Mouse (Mus musculus): ENCODE measurements at regions not wholly inside any gene's neighbourhood (a gene's known extent, or its start where the extent isn't known, plus 50 kb on each side); places are given as distances from the start of the nearest gene placed in this dataset.
A peak's percentile ranks its signal among the peaks of the same experiment; 100 is the strongest.

- Histone ChIP-seq H3K36me3 (ENCODE audit: control insufficient read depth, insufficient read depth) (no peaks in the 10 kb centered on the region; the same call in 1 of the 2 replicates), H3K27ac (ENCODE audit: low read length) (no peak overlapping the region), H3K4me2 (ENCODE audit: low read depth, low read length) (no peak overlapping the region), H3K9ac (ENCODE audit: low read length) (no peak overlapping the region), H3K4me1 (ENCODE audit: control insufficient read depth, insufficient read depth, low read length) (peaks cover 11% of the 10 kb centered on the region), H3K27me3 (ENCODE audit: control insufficient read depth, insufficient read depth, low read length) (no peaks in the 10 kb centered on the region), H3K9me3 (replicated peaks; ENCODE audit: control insufficient read depth, low read length) (no peaks in the 10 kb centered on the region), H3K4me3 (ENCODE audit: low read length) (no peak overlapping the region)
- ATAC-seq (replicated peaks; ENCODE audit: extremely low read depth, insufficient read depth, low FRiP score), result no peak
- 70% methylated on average over 3 of the region's 3 CpGs for WGBS
Observed at GRCm38 (mm10) chr13:5615327-5615726, 246.0 kb upstream of the Klf6 start.

GRCm38 (mm10) chr13:5628124-5628523 is 233.2 kb upstream of the Klf6 start:
- H3K9ac ChIP-seq (ENCODE audit: low read length), result no peak overlapping the region
- ATAC-seq (replicated peaks; ENCODE audit: extremely low read depth, insufficient read depth, low FRiP score), result peak; percentile 41; the same call in 1 of the 2 replicates
- H3K4me1 ChIP-seq (ENCODE audit: control insufficient read depth, insufficient read depth, low read length), result peaks cover 3% of the 10 kb centered on the region
- H3K9me3 ChIP-seq (replicated peaks; ENCODE audit: control insufficient read depth, low read length), result peaks cover 2% of the 10 kb centered on the region; the same call in 1 of the 2 replicates
- H3K4me2 ChIP-seq (ENCODE audit: low read depth, low read length), result no peak overlapping the region
- 7% methylated on average over 2 of the region's 2 CpGs for WGBS
- no peak overlapping the region for H3K4me3 ChIP-seq (ENCODE audit: low read length)
- H3K27me3 ChIP-seq (ENCODE audit: control insufficient read depth, insufficient read depth, low read length), result no peaks in the 10 kb centered on the region
- no peak overlapping the region for H3K27ac ChIP-seq (ENCODE audit: low read length)
- no peaks in the 10 kb centered on the region for H3K36me3 ChIP-seq (ENCODE audit: control insufficient read depth, insufficient read depth)

DNA sequence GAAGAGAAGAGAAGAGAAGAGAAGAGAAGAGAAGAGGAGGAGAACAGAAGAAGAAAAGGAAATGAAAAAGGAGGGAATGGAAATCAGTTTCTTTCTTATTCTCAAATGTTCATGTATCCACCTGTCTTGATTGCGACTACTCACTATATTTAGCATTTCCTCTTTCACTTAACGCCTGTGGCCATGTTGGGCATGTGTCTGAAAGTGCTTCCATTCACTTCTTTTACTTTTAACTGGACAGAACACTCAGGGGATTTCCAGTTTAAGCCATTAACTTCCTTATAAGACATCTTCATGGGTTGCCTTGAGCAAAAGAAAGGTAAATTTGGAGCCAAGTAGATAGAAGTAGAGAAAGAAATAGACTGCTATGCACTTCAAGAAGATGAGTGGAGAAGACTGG is 226.3 kb upstream of the Klf6 start:
- Histone ChIP-seq H3K4me2 (ENCODE audit: low read depth, low read length) (no peak overlapping the region), H3K4me3 (ENCODE audit: low read length) (no peak overlapping the region), H3K27ac (ENCODE audit: low read length) (no peak overlapping the region), H3K9ac (ENCODE audit: low read length) (no peak overlapping the region), H3K4me1 (ENCODE audit: control insufficient read depth, insufficient read depth, low read length) (no peaks in the 10 kb centered on the region), H3K36me3 (ENCODE audit: control insufficient read depth, insufficient read depth) (no peaks in the 10 kb centered on the region), H3K9me3 (replicated peaks; ENCODE audit: control insufficient read depth, low read length) (peaks cover 2% of the 10 kb centered on the region; the same call in 1 of the 2 replicates), H3K27me3 (ENCODE audit: control insufficient read depth, insufficient read depth, low read length) (no peaks in the 10 kb centered on the region)
- 84% methylated on average over 2 of the region's 2 CpGs for WGBS
- no peak for ATAC-seq (replicated peaks; ENCODE audit: extremely low read depth, insufficient read depth, low FRiP score)

GRCm38 (mm10) chr13:5641743-5642510 is 219.4 kb upstream of the Klf6 start:
- ATAC-seq (replicated peaks; ENCODE audit: extremely low read depth, insufficient read depth, low FRiP score), result no peak
- H3K9me3 ChIP-seq (replicated peaks; ENCODE audit: control insufficient read depth, low read length), result no peaks in the 10 kb centered on the region
- H3K4me2 ChIP-seq (ENCODE audit: low read depth, low read length), result no peak overlapping the region
- no peak overlapping the region for H3K4me3 ChIP-seq (ENCODE audit: low read length)
- H3K9ac ChIP-seq (ENCODE audit: low read length), result no peak overlapping the region
- no peaks in the 10 kb centered on the region for H3K36me3 ChIP-seq (ENCODE audit: control insufficient read depth, insufficient read depth)
- WGBS, result 82% methylated on average over 7 of the region's 7 CpGs
- H3K27me3 ChIP-seq (ENCODE audit: control insufficient read depth, insufficient read depth, low read length), result no peaks in the 10 kb centered on the region
- no peaks in the 10 kb centered on the region for H3K4me1 ChIP-seq (ENCODE audit: control insufficient read depth, insufficient read depth, low read length)
- no peak overlapping the region for H3K27ac ChIP-seq (ENCODE audit: low read length)

- Histone ChIP-seq H3K4me2 (ENCODE audit: low read depth, low read length) (no peak overlapping the region), H3K27me3 (ENCODE audit: control insufficient read depth, insufficient read depth, low read length) (no peaks in the 10 kb centered on the region), H3K27ac (ENCODE audit: low read length) (no peak overlapping the region), H3K36me3 (ENCODE audit: control insufficient read depth, insufficient read depth) (no peaks in the 10 kb centered on the region), H3K4me3 (ENCODE audit: low read length) (no peak overlapping the region), H3K4me1 (ENCODE audit: control insufficient read depth, insufficient read depth, low read length) (no peaks in the 10 kb centered on the region), H3K9me3 (replicated peaks; ENCODE audit: control insufficient read depth, low read length) (no peaks in the 10 kb centered on the region), H3K9ac (ENCODE audit: low read length) (no peak overlapping the region)
- ATAC-seq (replicated peaks; ENCODE audit: extremely low read depth, insufficient read depth, low FRiP score), result no peak
- 86% methylated on average over 4 of the region's 4 CpGs for WGBS
Observed at GRCm38 (mm10) chr13:5648276-5648675, 213.0 kb upstream of the Klf6 start.

DNA sequence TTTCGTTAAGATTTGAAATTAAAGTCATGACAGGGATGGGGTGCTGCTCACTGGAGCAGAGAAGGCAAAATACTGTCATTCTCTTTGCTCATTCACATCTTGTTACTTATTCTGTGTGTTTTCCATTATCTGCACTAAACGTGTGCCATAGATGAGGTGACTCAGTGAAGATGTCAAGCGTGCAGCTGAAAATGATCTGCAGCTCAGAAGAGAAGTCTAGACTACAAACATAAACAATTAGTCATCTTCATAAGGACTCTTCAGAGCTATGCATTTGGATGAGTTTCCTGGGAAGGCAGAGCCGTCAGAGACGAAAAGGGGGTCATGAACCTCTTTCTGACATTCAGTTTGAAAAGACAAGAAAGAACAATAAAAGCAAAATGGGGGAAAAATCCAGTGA is 203.7 kb upstream of the Klf6 start:
- H3K4me3 ChIP-seq (ENCODE audit: low read length), result no peak overlapping the region

DNA sequence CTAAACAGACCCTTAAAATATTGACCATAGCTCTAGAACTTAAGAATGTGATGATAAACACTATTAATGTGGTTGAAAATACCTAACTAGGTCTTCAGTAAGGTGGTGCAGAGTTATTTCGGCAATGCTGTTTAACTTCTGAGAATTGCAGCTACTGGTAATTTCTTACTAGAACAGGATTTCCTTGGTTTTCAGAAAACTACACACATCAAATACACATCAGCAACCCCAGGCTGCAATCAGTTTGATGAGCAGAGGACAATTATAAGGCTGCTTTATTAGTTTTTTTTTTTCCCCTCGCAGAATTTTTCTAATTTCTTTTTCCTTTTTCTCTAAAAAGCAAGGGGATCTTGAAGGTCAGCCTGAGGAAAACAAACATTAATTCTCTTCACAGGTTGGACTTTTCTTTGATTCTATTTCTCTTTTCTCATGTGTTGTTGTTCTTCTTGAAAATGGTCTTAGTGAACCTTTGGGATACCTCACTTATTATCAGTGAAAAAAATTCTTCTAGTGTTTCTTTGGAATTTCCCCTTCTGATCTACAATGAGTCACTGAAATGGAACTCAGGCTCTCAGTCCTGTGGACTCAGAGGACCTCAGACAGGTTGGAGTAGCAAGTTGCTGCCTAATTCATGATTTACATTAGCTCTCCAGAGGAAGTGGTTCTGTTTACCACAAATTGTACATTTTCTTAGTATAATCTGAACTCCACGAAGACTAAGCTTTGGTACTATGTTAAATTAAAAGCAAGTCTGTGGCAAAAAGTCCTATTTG is 194.9 kb upstream of the Klf6 start:
- H3K4me1 ChIP-seq (ENCODE audit: control insufficient read depth, insufficient read depth, low read length), result peaks cover 2% of the 10 kb centered on the region; the same call in 1 of the 2 replicates
- no peak overlapping the region for H3K4me3 ChIP-seq (ENCODE audit: low read length)
- 65% methylated on average over 3 of the region's 3 CpGs for WGBS
- no peaks in the 10 kb centered on the region for H3K27me3 ChIP-seq (ENCODE audit: control insufficient read depth, insufficient read depth, low read length)
- no peak overlapping the region for H3K27ac ChIP-seq (ENCODE audit: low read length)
- H3K9me3 ChIP-seq (replicated peaks; ENCODE audit: control insufficient read depth, low read length), result no peaks in the 10 kb centered on the region
- H3K36me3 ChIP-seq (ENCODE audit: control insufficient read depth, insufficient read depth), result no peaks in the 10 kb centered on the region
- no peak overlapping the region for H3K4me2 ChIP-seq (ENCODE audit: low read depth, low read length)
- ATAC-seq (replicated peaks; ENCODE audit: extremely low read depth, insufficient read depth, low FRiP score), result no peak
- H3K9ac ChIP-seq (ENCODE audit: low read length), result no peak overlapping the region

More for the DNA sequence above, 203.7 kb upstream of the Klf6 start:
- no peaks in the 10 kb centered on the region for H3K4me1 ChIP-seq (ENCODE audit: control insufficient read depth, insufficient read depth, low read length)
- 68% methylated on average over 5 of the region's 5 CpGs for WGBS
- H3K27me3 ChIP-seq (ENCODE audit: control insufficient read depth, insufficient read depth, low read length), result no peaks in the 10 kb centered on the region
- H3K36me3 ChIP-seq (ENCODE audit: control insufficient read depth, insufficient read depth), result no peaks in the 10 kb centered on the region
- H3K9me3 ChIP-seq (replicated peaks; ENCODE audit: control insufficient read depth, low read length), result no peaks in the 10 kb centered on the region
- no peak for ATAC-seq (replicated peaks; ENCODE audit: extremely low read depth, insufficient read depth, low FRiP score)
- no peak overlapping the region for H3K27ac ChIP-seq (ENCODE audit: low read length)
- H3K4me2 ChIP-seq (ENCODE audit: low read depth, low read length), result no peak overlapping the region
- no peak overlapping the region for H3K9ac ChIP-seq (ENCODE audit: low read length)

GRCm38 (mm10) chr13:5675668-5676067 is 185.6 kb upstream of the Klf6 start:
- H3K9me3 ChIP-seq (replicated peaks; ENCODE audit: control insufficient read depth, low read length), result no peaks in the 10 kb centered on the region

DNA sequence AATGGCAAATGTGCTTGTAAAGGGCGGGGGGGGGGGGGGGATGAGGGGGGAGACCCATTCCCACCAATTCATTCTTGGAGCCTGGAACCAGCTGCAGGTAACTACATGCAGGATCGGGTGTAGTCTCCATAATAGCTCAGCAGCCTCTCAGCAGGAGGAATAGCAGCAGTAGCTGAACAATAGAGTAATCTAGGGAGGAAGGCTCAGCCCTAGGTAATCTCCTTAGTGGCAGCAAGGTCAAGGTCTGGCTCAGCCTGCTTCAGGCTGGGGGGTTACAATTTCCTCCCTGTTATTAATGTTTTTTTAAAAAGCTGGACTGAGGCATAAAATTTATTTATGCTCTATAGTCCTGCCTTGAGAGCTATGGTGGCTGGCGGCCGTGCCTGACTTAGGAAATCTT is 171.2 kb upstream of the Klf6 start:
- Histone ChIP-seq H3K9ac (ENCODE audit: low read length) (no peak overlapping the region), H3K4me3 (ENCODE audit: low read length) (no peak overlapping the region), H3K27ac (ENCODE audit: low read length) (no peak overlapping the region), H3K4me1 (ENCODE audit: control insufficient read depth, insufficient read depth, low read length) (no peaks in the 10 kb centered on the region), H3K4me2 (ENCODE audit: low read depth, low read length) (no peak overlapping the region), H3K36me3 (ENCODE audit: control insufficient read depth, insufficient read depth) (no peaks in the 10 kb centered on the region; the same call in 1 of the 2 replicates), H3K27me3 (ENCODE audit: control insufficient read depth, insufficient read depth, low read length) (no peaks in the 10 kb centered on the region), H3K9me3 (replicated peaks; ENCODE audit: control insufficient read depth, low read length) (peaks cover 3% of the 10 kb centered on the region; the same call in 1 of the 2 replicates)
- ATAC-seq (replicated peaks; ENCODE audit: extremely low read depth, insufficient read depth, low FRiP score), result no peak
- WGBS, result 82% methylated on average over 3 of the region's 4 CpGs

More at GRCm38 (mm10) chr13:5675668-5676067, 185.6 kb upstream of the Klf6 start:
- Histone ChIP-seq H3K4me3 (ENCODE audit: low read length) (no peak overlapping the region), H3K27me3 (ENCODE audit: control insufficient read depth, insufficient read depth, low read length) (no peaks in the 10 kb centered on the region), H3K36me3 (ENCODE audit: control insufficient read depth, insufficient read depth) (no peaks in the 10 kb centered on the region), H3K9ac (ENCODE audit: low read length) (no peak overlapping the region), H3K4me2 (ENCODE audit: low read depth, low read length) (no peak overlapping the region), H3K27ac (ENCODE audit: low read length) (no peak overlapping the region), H3K4me1 (ENCODE audit: control insufficient read depth, insufficient read depth, low read length) (no peaks in the 10 kb centered on the region)
- WGBS, result 86% methylated on average over 1 of the region's 1 CpGs
- ATAC-seq (replicated peaks; ENCODE audit: extremely low read depth, insufficient read depth, low FRiP score), result no peak

Measured in heart, embryonic 16.5 days (tissue).